Mouse (Mus musculus) hindbrain, embryonic 13.5 days (tissue): ENCODE measurements at regions not wholly inside any gene's neighbourhood (a gene's known extent, or its start where the extent isn't known, plus 50 kb on each side); places are given as distances from the start of the nearest gene placed in this dataset.

Experiments used
- ATAC-seq: fragments of 200-750 bp; cut with Nextera tagmentation; 2 replicates; pipeline ENCODE4 v1.8.0; 2017; ENCODE audit warnings: moderate TSS enrichment; ENCODE audit not compliant: low FRiP score
- H3K27ac ChIP-seq: fragments of 300-500 bp; sonication (generic); 2 replicates; pipeline ENCODE4 v1.5.1; 2015; ENCODE audit warnings: inconsistent platforms, mild to moderate bottlenecking, moderate library complexity
- H3K27me3 ChIP-seq: fragments of 300-500 bp; sonication (generic); 2 replicates; pipeline ENCODE4 v1.6.1; 2015; ENCODE audit warnings: mild to moderate bottlenecking, inconsistent platforms
- H3K36me3 ChIP-seq: fragments of 300-500 bp; sonication (generic); 2 replicates; pipeline ENCODE4 v1.6.1; 2015; ENCODE audit warnings: mild to moderate bottlenecking, inconsistent platforms
- H3K4me1 ChIP-seq: fragments of 300-500 bp; sonication (generic); replicated peaks from 2 replicates; pipeline ENCODE4 v1.6.1; 2015; ENCODE audit warnings: inconsistent platforms
- H3K4me2 ChIP-seq: fragments of 300-500 bp; sonication (generic); 2 replicates; pipeline ENCODE4 v1.6.1; 2015; ENCODE audit warnings: inconsistent platforms, mild to moderate bottlenecking, moderate library complexity
- H3K4me3 ChIP-seq: fragments of 300-500 bp; sonication (generic); 2 replicates; pipeline ENCODE4 v1.5.1; 2015; ENCODE audit warnings: mild to moderate bottlenecking, inconsistent platforms
- H3K9ac ChIP-seq: fragments of 300-500 bp; sonication (generic); 2 replicates; pipeline ENCODE4 v1.6.1; 2015; ENCODE audit warnings: mild to moderate bottlenecking, inconsistent platforms
- H3K9me3 ChIP-seq: fragments of 300-500 bp; sonication (generic); 2 replicates; pipeline ENCODE4 v1.6.1; 2016; ENCODE audit warnings: inconsistent platforms
- WGBS: fragments of 180-500 bp; shearing (Covaris S2); methylation state at CpG from one replicate; pipeline ENCODE4 v1.1.7; 2015; 5-methylcytosine and 5-hydroxymethylcytosine counted together

DNA sequence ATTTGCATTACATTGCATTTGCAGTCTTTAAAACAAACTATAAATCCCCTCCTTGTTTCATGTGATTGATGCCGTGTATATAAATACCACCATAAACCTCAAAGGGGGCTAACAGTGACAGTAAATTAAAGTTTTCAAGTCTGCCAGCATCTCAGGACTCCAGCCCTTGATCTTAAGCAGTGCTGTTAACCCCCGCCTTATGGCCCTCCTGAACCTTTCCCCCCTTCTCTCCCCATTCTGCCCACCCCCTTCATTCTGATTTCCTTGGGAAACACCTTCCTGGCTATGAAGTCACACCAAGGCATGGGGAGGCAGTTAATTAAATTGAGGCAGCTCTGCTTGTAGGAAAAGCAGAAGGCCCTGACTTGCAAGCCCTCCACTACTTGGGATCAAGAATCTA lies 302.5 kb upstream of the Nr2f2 start:
- H3K27ac ChIP-seq: no peak overlapping the region
- ATAC-seq: no peak
- no peaks in the 10 kb centered on the region for H3K9me3 ChIP-seq
- no peak overlapping the region for H3K4me3 ChIP-seq
- H3K4me2 ChIP-seq: no peak overlapping the region
- H3K36me3 ChIP-seq: no peaks in the 10 kb centered on the region
- H3K27me3 ChIP-seq: no peaks in the 10 kb centered on the region
- no peaks in the 10 kb centered on the region for H3K4me1 ChIP-seq
- no peak overlapping the region for H3K9ac ChIP-seq
- WGBS: 73% methylated on average over 2 of the region's 2 CpGs

DNA sequence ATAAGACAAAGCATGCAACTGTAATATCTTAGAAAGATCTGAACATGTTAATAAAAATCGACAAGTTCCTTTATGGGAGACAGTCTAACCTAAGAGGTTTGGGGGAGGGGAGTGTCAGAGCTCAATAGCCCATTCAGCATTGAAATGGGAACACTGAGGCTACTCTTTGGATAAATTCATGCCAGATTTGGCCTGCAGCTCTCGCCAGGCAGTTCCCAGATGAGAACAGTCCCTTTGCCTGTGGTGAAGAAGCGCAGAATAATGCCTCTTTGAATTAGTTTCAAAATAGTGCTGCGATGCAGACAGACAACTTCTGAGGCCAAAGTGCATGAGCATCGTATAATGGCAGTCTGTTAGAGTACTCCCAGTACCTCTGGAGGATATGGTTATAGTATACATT lies 293.6 kb upstream of the Nr2f2 start:
- no peak overlapping the region for H3K4me3 ChIP-seq
- H3K9me3 ChIP-seq: no peaks in the 10 kb centered on the region
- ATAC-seq: no peak
- no peaks in the 10 kb centered on the region for H3K36me3 ChIP-seq
- no peaks in the 10 kb centered on the region for H3K4me1 ChIP-seq
- WGBS: 60% methylated on average over 5 of the region's 5 CpGs
- no peak overlapping the region for H3K9ac ChIP-seq
- no peak overlapping the region for H3K27ac ChIP-seq
- H3K27me3 ChIP-seq: no peaks in the 10 kb centered on the region
- H3K4me2 ChIP-seq: no peak overlapping the region

DNA sequence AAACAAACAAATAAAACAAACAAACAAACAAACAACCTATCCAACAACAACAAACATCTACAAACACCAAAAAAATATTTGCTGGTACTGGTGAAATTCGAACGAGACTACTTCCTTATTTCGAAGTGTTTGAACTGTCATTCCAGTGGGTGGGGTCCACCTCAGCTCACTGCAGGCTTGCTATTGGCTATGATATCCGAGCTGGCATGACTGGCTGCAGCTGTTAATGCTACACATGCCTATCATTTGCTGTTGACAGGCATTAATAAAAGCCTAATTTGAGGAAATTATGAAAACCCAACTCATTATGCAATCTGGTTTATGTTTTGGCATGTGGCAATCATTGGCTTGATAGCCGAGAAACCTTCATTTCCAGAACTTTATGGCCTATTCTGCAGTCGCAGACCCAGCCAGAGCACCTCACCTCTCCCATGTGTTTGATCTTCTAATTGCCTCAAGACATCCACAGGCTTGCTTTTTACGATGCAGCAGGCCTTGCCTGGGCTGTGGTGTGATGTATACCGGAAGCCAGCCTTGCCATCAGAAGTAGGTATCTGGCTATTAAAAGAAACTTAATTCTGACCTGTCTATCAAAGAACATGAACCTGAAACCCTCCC lies 283.3 kb upstream of the Nr2f2 start:
- Histone ChIP-seq H3K9ac (no peak overlapping the region), H3K36me3 (no peaks in the 10 kb centered on the region), H3K27ac (no peak overlapping the region), H3K4me2 (no peak overlapping the region), H3K27me3 (no peaks in the 10 kb centered on the region), H3K4me1 (no peaks in the 10 kb centered on the region), H3K4me3 (no peak overlapping the region), H3K9me3 (no peaks in the 10 kb centered on the region)
- 83% methylated on average over 8 of the region's 8 CpGs for WGBS
- ATAC-seq: no peak

DNA sequence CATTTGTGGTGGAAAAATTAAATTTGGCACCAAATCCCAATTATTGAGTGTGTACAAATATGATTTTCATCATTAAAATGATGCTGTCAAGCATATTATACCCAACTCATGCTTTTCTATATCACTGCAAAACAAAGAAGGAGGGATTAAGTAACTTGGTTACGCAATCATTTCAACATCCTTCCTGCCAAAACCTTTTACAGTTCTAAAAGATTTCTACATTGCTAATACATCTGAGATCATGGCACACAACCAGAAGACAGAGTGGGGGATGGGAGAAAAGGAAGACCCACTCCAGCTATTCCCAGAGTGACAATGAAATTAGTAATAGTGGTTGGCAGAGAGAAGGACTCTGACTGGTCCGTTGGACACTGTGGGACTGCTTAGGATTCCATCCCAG lies 280.3 kb upstream of the Nr2f2 start:
- no peak for ATAC-seq
- Histone ChIP-seq H3K4me2 (no peak overlapping the region), H3K4me3 (no peak overlapping the region), H3K9ac (no peak overlapping the region), H3K9me3 (no peaks in the 10 kb centered on the region), H3K27me3 (no peaks in the 10 kb centered on the region), H3K27ac (no peak overlapping the region), H3K36me3 (no peaks in the 10 kb centered on the region), H3K4me1 (no peaks in the 10 kb centered on the region)
- WGBS: 84% methylated on average over 2 of the region's 2 CpGs

DNA sequence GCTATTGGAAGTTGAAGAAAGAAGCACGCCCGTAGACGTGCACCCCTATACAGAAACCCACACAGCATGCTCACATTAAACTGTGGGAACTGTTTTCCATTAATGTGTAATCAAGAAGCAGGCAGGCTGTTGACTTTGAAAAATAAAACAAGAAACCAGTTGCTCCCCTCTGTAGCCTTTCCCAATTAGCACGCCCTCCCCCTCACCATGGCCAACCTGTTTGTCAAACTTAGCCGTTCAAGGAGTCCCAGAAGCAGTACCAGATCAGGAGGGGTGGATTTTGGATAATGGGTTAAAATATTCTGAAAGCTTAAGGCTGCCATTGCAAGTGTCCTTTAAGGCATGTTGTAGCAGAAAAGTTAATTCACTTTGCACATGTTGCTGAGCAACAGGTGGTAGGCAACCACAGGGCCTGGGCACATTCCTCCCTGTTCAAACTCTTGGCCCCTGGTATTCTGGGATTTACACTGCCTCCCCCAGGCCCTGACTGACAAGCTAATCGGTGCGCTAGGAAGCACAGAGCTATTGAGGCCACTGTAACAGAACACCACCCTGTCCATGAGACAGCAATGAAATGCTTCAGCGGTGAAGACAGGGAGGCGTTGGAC lies 277.3 kb upstream of the Nr2f2 start:
- Histone ChIP-seq H3K4me3 (no peak overlapping the region), H3K27me3 (no peaks in the 10 kb centered on the region), H3K36me3 (no peaks in the 10 kb centered on the region), H3K9me3 (no peaks in the 10 kb centered on the region), H3K9ac (no peak overlapping the region), H3K4me1 (no peaks in the 10 kb centered on the region), H3K4me2 (no peak overlapping the region), H3K27ac (no peak overlapping the region)
- 47% methylated on average over 9 of the region's 9 CpGs for WGBS
- no peak for ATAC-seq

DNA sequence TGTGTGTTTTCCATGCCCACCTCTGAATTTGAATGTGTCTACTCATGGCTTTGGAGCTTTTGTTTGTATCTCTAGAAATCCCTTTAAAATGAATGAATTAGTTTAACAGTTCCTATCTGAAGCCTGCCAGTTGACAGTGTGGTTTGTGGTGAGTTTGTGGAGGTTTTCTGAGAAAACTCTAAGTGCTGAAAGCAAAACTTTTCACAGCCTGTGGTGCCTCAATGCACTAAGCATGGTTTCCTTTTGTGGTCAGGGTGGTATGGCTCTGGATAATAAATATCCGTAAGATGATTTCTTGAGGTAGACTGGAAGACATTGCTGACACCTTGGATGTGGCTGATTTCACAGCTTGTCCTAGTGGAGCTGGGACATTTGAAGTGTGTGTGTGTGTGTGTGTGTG lies 276.5 kb upstream of the Nr2f2 start:
- Histone ChIP-seq H3K4me1 (no peaks in the 10 kb centered on the region), H3K9ac (no peak overlapping the region), H3K36me3 (no peaks in the 10 kb centered on the region), H3K4me2 (no peak overlapping the region), H3K4me3 (no peak overlapping the region), H3K27me3 (no peaks in the 10 kb centered on the region), H3K9me3 (no peaks in the 10 kb centered on the region), H3K27ac (no peak overlapping the region)
- WGBS: 93% methylated on average over 1 of the region's 1 CpGs
- no peak for ATAC-seq

DNA sequence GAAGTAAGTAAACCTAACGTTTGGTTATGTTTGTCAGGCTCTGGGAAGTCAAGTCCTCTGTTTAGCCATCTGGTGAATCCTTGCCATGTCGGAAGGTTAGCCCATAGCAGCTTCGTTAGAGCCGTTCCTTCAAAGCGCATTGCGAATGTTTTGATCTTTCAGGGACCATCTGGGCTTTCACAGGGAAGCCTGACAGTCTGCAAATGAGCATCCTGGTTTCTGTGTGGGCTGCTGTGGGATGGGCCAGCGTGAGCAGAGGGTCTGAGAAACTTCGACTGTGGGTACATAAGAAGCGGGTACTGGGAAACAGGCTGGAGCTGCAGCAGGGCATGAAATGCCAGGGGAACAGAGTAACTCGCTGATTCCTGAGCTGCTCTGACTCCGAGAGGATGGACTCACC lies 274.7 kb upstream of the Nr2f2 start:
- H3K4me1 ChIP-seq: no peaks in the 10 kb centered on the region
- no peak overlapping the region for H3K27ac ChIP-seq
- H3K9me3 ChIP-seq: no peaks in the 10 kb centered on the region
- H3K4me2 ChIP-seq: no peak overlapping the region
- H3K4me3 ChIP-seq: no peak overlapping the region
- ATAC-seq: no peak
- no peak overlapping the region for H3K9ac ChIP-seq
- WGBS: 64% methylated on average over 11 of the region's 11 CpGs
- H3K27me3 ChIP-seq: no peaks in the 10 kb centered on the region
- no peaks in the 10 kb centered on the region for H3K36me3 ChIP-seq

DNA sequence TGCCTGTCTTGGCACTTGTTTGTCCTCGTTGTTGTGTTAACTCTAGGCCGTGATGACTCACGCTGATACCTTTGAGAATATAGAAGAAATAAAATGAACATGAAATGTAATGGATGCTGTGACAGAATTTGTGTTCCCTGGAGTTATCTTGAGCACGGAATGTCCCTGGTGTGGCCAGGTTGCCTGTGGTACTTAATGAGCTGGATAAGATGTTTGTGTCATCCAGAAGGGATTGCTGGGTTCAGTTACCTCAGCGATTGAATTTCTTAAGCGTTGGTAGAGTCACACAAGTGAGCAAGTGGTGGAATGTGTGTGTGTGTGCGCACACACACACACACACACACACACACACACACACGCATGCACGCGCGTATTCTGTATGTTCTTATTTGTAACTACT lies 274.0 kb upstream of the Nr2f2 start:
- Histone ChIP-seq H3K27me3 (no peaks in the 10 kb centered on the region), H3K4me1 (no peaks in the 10 kb centered on the region), H3K4me2 (no peak overlapping the region), H3K4me3 (no peak overlapping the region), H3K9ac (no peak overlapping the region), H3K36me3 (no peaks in the 10 kb centered on the region), H3K9me3 (no peaks in the 10 kb centered on the region), H3K27ac (no peak overlapping the region)
- no peak for ATAC-seq
- WGBS: 88% methylated on average over 11 of the region's 11 CpGs

DNA sequence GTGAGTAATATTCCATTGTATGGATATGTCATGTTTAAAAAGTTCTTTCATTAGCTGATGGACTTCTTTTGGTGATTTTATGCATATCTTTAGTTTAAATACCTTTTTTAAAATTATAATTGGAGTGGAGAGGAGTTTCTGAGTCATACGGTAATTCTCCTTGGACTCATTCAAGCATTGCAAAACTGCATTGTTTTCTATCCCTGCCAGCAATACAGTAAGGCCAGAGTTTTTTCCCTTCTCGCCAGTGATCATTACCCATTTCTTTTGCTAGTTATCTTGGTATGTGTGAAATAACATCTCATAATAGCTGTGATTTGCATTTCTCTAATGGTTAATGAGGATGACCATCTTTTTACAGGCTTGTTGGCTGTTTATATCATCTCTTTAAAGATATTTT lies 271.6 kb upstream of the Nr2f2 start:
- WGBS: 63% methylated on average over 2 of the region's 2 CpGs
- Histone ChIP-seq H3K27me3 (peaks cover 7% of the 10 kb centered on the region), H3K9me3 (no peaks in the 10 kb centered on the region), H3K36me3 (no peaks in the 10 kb centered on the region), H3K4me3 (no peak overlapping the region), H3K9ac (no peak overlapping the region), H3K4me1 (peaks cover 10% of the 10 kb centered on the region), H3K4me2 (no peak overlapping the region), H3K27ac (no peak overlapping the region)
- ATAC-seq: no peak

DNA sequence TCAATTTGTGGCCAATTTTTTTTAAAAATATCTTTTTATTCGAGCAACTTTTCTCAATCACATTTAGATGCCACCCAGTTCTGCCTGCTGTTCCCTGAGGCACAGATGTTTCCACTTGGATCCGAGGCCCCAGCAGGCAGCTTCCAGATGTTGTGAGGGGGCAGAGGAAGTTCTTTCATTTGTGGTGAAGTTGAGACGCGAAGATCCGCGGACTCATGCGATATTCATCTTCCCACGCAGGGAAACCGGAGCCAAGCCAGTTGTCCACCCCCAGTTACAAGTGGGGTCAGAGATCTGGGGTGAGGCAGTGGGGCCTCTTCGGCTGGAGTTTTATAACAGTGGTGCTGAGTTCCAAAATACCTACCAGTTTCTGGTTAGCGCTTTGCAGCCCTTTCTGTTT lies 267.5 kb upstream of the Nr2f2 start:
- ATAC-seq: no peak
- Histone ChIP-seq H3K27ac (no peak overlapping the region), H3K4me3 (no peak overlapping the region), H3K4me2 (no peak overlapping the region), H3K9me3 (no peaks in the 10 kb centered on the region), H3K36me3 (no peaks in the 10 kb centered on the region), H3K27me3 (peaks cover 12% of the 10 kb centered on the region), H3K4me1 (peaks cover 10% of the 10 kb centered on the region), H3K9ac (no peak overlapping the region)
- WGBS: 46% methylated on average over 11 of the region's 11 CpGs

DNA sequence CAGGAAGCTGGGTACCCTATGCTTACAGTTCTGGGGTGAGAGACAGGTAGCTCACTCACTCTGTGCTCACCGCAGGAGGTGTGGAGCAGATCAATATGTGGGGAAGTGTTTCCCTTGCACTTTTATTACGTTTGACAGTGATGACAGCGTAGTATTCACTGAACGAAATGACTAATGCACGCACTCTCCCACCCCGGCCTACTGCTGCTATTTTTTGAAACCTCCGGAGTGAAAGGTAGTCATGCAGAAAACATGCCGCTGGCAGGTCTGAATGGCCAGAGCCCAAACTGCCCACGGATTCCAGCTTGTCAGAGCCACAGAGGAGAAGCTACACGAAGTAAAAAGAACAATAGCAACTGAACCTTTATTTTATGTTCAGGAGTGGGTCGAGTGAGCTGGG lies 267.0 kb upstream of the Nr2f2 start:
- no peak overlapping the region for H3K9ac ChIP-seq
- peaks cover 10% of the 10 kb centered on the region for H3K4me1 ChIP-seq
- H3K36me3 ChIP-seq: no peaks in the 10 kb centered on the region
- H3K27me3 ChIP-seq: peaks cover 12% of the 10 kb centered on the region
- no peak for ATAC-seq
- H3K4me2 ChIP-seq: no peak overlapping the region
- no peak overlapping the region for H3K4me3 ChIP-seq
- WGBS: 9% methylated on average over 11 of the region's 11 CpGs
- H3K27ac ChIP-seq: no peak overlapping the region
- no peaks in the 10 kb centered on the region for H3K9me3 ChIP-seq

DNA sequence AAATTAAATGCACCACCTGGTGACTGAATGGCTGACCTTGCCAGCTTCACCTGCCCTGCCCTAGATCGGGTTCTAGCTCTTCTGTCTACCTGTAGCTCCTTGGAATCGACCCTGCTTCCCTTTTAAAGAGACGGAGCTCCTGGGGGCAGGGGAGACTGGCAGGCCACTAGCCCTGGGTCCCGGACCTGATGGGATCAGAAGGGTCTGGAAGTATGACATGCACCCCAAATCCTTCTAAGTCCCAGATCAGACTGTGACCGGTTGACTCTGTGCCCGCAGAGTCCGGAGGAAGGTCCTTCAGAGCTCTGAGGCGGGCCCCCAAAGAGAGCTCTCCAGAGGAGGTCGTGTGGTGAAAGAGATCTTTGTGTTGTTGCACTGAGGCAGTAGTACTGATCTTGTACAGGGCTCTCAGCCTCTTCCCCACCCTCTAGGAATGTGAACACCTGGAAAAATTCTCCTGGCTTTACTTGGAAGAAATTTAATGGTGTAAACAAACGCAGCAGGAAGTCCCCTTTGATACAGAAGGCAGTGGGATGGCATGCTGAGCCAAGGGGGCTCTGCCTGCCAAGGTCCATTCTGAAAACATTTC lies 259.2 kb upstream of the Nr2f2 start:
- Histone ChIP-seq H3K4me1 (peaks cover 22% of the 10 kb centered on the region), H3K4me2 (peak overlapping the region; percentile 53), H3K4me3 (peak overlapping the region; percentile 22), H3K9me3 (no peaks in the 10 kb centered on the region), H3K9ac (no peak overlapping the region), H3K27me3 (peaks cover 7% of the 10 kb centered on the region; the same call in 1 of the 2 replicates), H3K27ac (no peak overlapping the region), H3K36me3 (no peaks in the 10 kb centered on the region)
- peak; percentile 66 for ATAC-seq
- 6% methylated on average over 10 of the region's 10 CpGs for WGBS
